Mouse (Mus musculus) layer of hippocampus, adult 8-10 months (tissue): ENCODE measurements around the gene Kiss1. TPM values are rescaled to one million over a fixed set of nuclear protein-coding genes. Genes with fewer than 3 reads are reported as not detected.
A peak's percentile ranks its signal among the peaks of the same experiment; 100 is the strongest.

Experiments used
- DNase-seq, 2 experiments: peaks; one replicate each; pipeline ENCODE4 v3.0.0; 2022; ENCODE audit warnings: low spot score in 2 of 2
- total RNA-seq, 4 experiments: library from RNA; stranded (reverse); gene quantifications; 2 replicates each; pipeline ENCODE4 v1.2.4; 2022

Kiss1 gene
- total RNA-seq, result not detected

- peak; percentile 41 for DNase-seq
Observed at GRCm38 (mm10) chr1:133321267-133321925, at the start of gene Kiss1. Kiss1 (plus strand) TSS chr1:133321875.

DNA sequence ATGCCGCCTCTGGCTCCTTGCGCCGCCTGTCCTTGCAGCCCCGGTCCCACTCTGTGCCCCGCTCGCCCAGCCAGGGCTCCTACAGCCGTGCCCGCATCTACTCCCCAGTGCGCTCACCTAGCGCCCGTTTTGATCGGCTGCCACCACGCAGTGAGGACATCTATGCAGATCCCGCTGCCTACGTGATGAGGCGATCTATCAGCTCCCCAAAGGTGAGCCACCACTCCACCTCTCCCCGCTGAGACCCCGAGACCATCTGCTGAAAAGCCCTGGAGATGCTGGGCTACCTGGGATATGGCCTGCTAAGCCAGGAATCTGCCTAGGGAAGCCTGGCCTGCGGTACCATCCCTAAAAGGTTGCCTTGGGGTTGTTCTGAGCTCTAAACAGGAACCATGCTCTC is 47.5 kb upstream of the Kiss1 start:
- no peak for DNase-seq

- DNase-seq, result no peak
Observed at GRCm38 (mm10) chr1:133276983-133277382, 44.7 kb upstream of the Kiss1 start.

- no peak for DNase-seq
Observed at GRCm38 (mm10) chr1:133278539-133278938, 43.1 kb upstream of the Kiss1 start.

DNA sequence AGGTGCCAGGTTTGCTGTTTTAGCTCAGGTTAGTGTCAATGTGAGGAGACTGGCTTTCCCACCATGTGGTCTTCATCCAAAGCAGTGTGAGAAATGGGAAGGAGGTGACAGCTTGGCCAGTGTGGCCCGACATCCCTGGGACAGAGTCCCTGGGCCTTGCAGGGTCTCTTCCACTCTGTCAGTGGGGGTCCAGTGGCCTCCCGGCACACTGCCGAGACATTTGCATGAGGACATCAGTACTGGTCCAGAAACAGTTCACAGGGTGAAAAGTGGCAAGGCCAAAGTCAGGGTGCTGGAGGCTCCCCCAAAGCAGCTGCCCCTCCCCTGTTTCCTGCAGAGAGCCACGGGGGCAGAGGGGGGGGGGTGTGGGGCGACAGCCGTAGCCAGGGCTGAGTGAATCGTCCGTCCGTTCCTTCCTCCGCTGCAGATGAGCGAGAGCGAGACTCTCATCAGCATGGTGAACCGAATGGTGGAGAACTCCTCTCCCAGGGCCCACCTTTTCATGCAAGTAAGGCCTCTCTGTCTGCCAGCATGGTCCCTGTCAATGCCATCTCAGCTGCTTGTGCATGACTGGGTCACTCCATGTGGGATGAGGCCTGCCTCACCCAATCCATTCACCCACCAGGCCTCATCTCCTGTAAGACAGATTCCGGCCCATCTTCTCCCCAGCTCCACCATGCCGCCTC is 42.6 kb upstream of the Kiss1 start:
- no peak for DNase-seq

GRCm38 (mm10) chr1:133279632-133280093 is 42.0 kb upstream of the Kiss1 start:
- peak; percentile 38 to 55 for DNase-seq

DNA sequence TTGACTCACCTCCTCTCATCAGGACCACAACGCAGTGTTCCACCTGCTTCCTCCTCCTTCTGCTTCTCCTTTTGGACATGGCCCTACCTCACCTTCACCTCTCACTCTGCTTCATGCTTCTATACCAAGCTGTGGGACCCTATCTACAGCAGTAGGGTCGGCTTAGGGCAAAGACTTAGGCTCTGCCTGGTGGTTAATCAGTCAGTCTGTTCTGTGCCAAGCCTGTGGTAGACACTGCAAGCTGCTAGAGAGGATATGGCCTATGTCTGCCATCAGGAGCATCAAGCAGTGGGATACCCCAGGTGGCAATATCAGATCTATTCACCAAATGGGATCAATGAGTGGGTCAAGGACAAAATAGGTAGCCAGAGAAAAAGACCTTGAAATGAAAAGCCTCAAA is 41.1 kb upstream of the Kiss1 start:
- no peak for DNase-seq

GRCm38 (mm10) chr1:133285907-133286306 is 35.8 kb upstream of the Kiss1 start:
- DNase-seq, result no peak

DNA sequence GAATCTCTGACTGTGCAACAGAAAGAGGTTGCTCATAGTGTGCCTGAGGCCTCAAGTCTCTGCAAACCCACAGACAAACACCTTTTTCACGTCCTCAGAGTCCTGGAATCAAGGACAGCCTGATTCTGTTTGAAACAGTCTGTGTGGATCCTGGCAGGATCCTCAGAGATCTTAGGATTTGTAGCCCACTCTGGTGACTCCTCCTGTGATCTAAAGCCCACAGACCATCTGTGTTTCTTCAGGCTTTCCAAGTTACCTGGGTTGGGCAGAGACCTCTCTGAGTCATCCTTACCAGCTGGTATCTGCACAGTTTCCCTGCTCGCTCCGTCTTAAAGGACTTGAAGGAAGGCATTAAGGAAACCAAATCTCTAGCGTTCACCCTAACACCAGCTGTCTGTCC is 34.6 kb upstream of the Kiss1 start:
- peak; percentile 32 to 50 for DNase-seq

GRCm38 (mm10) chr1:133287880-133288279 is 33.8 kb upstream of the Kiss1 start:
- no peak for DNase-seq

- no peak for DNase-seq
Observed at GRCm38 (mm10) chr1:133291888-133292287, 29.8 kb upstream of the Kiss1 start.

GRCm38 (mm10) chr1:133292608-133293007 is 29.1 kb upstream of the Kiss1 start:
- DNase-seq, result no peak

DNA sequence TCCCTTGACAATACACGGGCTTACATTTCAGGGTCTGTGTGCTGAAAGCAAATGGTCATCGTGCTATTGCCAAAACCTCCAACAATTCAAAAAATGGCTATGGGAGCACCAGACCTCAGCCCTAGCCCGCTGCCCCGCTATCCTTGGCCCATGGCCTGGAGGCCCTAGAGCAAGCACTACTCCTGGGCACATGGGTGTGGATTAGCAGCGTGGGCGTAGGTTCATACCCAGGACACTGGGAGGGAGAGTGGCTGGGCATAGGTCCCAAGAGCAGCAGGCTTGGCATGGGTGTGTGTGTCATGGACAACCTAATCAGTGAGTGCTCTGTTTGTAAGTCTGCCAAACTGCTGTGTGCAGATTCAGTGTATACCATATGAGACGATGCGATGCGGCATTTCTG is 25.3 kb upstream of the Kiss1 start:
- DNase-seq, result no peak

DNA sequence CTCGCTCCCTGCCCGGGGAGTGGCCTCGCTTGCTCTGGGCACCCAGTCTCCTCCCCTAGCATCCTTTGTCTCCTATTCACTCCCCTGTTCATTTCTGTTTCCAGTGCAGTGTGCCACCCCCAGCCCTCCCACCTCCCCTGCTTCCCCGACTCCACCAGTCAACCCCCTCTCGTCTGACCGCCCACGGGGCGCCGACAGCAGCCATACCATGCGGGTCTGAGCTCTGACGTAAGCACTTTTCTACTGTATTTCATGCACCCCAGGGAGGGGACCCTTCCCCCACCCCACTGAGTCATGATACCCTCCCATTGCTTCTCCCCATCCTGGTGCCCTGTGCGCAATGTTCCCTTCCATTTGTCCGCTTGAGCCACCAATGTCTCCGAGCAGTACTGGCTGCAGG is 22.9 kb upstream of the Kiss1 start:
- DNase-seq, result no peak

DNA sequence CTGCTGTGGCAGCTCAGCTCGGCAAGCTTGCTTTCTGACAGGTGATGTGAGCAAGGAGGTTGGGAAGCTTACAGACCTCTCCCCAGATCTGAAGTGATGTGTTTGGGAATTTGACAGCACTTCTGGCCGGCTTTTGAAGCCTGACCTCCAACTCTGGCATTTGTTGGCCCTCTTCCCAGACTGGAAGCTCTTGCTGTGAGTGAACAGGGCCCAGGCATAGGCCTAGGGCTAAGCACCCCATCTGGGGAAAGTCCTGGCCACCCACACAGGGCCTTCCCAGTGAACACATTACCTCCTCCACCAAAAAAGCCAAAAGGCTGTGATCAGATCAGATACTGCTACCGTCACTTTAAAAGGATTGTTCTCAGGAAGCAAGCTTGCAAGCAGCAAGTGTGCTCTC is 19.1 kb upstream of the Kiss1 start:
- DNase-seq, result no peak

DNA sequence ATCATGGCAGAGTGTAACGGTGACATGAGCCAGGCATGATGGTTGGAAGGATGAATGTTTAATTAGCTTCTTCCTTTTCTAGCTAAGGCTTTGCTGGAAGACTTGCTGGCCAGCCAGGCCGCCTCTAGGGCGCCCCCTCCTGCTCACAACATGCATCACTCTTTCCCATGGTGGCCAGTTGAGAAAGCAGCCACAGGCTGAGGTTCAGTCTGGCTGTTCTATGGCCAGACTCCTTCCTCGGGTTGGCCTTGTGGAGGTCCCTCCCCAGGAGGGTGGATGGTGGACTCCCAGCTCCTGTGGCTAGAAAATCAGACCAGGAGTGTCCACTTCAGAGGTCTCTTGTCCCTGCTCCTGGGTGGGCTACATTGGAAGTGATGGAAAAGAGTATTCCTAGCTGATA is 14.8 kb upstream of the Kiss1 start:
- DNase-seq, result peak; percentile 40 to 78

- DNase-seq, result peak in 1 of 2 experiments; percentile 42
Observed at GRCm38 (mm10) chr1:133307318-133307717, 14.4 kb upstream of the Kiss1 start.

DNA sequence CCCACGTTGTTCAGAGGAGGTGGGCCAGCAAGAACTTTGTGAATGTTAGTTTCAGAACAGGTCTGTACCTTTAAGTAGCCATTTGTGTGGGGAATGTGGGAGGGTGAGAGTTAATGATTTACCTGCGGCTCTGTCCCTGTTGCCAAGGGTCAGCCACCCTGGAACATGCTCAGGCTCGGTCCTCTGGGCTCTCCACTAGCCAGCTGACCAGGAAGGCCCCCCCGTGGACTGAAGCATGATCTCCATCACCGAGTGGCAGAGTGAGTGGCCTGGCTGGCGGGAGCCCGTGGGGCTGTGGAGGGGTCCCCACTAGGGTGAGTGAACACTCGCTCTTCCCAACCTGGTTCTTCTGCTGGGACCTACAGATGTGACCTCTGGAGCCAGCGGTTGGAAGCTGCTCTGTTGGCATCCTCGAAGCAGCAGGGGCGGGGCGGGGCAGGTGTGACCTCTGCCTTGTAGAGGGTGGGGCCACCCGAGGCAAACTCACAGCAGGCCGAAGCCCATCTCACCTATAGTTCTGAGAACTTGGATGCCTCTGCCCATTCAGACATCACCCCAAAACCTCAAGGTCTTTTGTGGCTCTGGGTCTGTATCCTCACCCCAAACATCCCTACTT is 11.9 kb upstream of the Kiss1 start, which contains the start of gene Golt1a:
Gene Golt1a (plus strand): TSS at position 149 of the 616 bp plus-strand sequence.
- DNase-seq, result no peak

DNA sequence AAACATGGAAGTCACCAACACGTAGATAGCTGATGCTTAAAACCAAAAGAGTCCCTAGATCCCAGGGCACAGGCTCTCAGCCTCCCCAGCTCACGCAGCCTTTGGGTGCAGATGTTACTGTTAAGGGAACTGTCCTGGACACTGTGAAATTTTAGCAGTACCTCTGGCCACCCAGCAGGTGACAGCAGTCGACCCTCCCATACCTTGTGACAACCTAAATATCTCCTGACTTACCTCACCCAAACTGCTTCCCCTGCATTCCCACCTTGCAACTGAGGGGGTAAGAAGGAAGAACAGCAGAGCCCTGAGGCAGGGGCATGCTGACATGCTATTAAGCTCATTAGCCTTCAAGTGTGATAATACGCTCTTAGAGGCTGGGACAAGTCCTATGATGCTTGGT is 10.4 kb upstream of the Kiss1 start:
- DNase-seq, result no peak

- peak; percentile 66 to 75 for DNase-seq
Observed at GRCm38 (mm10) chr1:133311946-133312345, 9.7 kb upstream of the Kiss1 start.

DNA sequence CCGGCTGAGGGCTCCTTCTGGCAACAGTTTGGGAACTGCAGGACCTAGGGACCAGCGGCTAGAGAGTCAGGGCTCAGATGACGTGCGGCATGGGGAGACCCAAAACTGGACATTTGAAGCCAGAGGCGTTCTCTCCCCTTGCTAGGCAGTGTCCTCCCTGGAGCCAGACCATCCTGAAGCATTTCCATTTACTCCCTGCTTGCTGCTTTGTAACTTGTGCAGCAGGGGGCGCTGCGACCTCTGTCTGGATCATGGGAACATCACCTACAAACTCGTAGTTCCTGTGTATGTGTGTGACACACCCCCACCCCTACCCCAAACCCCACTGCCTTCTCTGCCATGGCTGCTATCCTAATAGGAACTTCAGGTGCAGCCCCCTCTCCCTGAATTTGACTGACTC is 7.3 kb upstream of the Kiss1 start:
- DNase-seq, result peak; percentile 39 to 46

DNA sequence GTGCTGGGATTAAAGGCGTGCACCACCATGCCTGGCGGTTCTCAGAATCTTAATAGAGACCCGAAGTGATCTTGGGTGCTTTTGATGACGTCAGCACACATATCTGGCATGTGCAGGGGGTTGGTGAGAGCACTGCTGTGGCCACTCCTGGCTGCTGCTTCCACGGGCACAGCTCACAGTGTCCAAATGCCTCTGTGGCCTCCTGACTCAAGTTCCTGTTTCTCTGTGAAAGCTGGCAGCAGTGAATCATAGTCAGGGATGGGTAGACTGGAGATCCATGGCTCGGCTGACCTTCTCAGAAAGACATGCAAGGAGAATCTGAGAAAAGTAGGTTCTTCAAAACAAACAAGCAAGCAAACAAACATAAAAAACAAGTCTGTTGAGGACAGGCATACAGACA is 5.9 kb upstream of the Kiss1 start:
- no peak for DNase-seq

DNA sequence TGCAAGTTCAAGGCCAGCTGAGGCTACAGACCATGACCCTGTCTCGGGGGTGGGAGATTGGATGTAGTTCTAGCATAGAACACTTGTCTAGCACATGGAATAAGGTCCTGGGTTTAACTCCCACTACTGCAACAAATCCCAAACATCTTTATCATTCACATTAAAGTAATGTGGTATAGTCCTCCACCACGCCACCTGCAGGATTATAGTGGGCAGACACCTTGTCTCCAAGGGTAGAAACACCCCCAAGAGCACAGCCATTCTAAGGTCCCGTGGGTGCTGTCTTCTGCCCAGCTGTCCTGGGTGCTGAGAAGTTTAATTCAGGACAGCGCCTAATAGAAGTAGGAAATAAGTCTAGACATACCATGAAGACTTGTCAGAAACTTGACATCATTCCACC is 5.1 kb upstream of the Kiss1 start:
- DNase-seq, result no peak
